Mouse (Mus musculus): ENCODE data around the gene Pacsin3. TPM values are rescaled to one million over a fixed set of nuclear protein-coding genes. Genes with fewer than 3 reads are reported as not detected.

Pacsin3 gene
- polyA plus RNA-seq, 1 experiment from 2014 or later = 34.6 TPM

DNA sequence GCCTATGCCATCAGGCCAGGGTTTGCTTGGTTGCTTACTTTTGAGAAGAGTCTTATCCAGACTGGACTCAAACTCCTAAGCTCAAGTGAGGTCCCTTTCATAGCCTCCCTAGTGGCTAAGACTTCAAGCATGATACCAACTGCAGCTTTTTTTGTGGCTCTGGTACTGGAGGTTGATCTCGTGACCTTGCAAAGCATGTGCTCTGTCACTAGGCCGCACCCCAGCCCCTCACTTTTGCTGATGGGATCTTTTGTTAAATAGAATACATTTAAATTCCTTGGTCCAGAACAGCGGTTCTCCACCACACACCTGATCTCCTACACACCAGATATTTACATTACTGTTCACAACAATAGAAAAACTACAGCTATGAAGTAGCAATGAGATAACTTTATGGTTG is 38.5 kb downstream of the Pacsin3 start:
- WGBS = 93% methylated on average over 3 of the region's 3 CpGs
- Histone ChIP-seq H3K4me3 (ENCODE audit: low read depth, low read length) (no peak overlapping the region), H3K9ac (replicated peaks; ENCODE audit: low read depth) (no peak overlapping the region), H3K4me2 (replicated peaks; ENCODE audit: low read depth, low read length) (no peak overlapping the region), H3K27ac (ENCODE audit: low read length) (no peak overlapping the region), H3K9me3 (ENCODE audit: low read length) (no peaks in the 10 kb centered on the region), H3K4me1 (ENCODE audit: insufficient read depth, low read depth, low read length) (no peaks in the 10 kb centered on the region), H3K27me3 (replicated peaks; ENCODE audit: insufficient read depth, low read length) (no peaks in the 10 kb centered on the region), H3K36me3 (ENCODE audit: insufficient read depth, low read length) (no peaks in the 10 kb centered on the region)
- ATAC-seq (no peak), DNase-seq (ENCODE audit: low spot score) (no peak)
- TF ChIP-seq CTCF (IDR thresholded peaks at IDR 0.05) (no peak), EP300 (IDR thresholded peaks at IDR 0.05) (no peak)

DNA sequence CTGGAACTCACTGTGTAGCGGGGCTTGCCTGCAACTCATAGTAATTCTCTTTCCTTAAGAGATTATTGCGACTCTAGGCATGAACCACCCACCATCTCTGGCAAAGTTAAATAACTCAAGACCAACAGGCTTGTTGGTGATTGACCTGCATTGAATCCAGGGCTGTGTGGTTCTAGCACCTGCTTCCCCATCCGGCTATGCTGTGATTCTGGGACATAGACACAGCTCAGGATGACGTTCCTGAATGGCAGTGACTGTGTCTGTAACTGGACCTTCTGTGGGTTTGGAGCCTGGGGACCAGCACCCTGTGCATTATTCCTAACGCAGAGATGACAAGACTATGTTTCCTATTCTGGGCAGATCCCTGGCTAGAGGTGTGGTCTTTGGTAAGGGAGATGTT is 40.1 kb downstream of the Pacsin3 start:
- Histone ChIP-seq H3K4me3 (ENCODE audit: low read depth, low read length) (no peak overlapping the region), H3K27me3 (replicated peaks; ENCODE audit: insufficient read depth, low read length) (no peaks in the 10 kb centered on the region), H3K9ac (replicated peaks; ENCODE audit: low read depth) (no peak overlapping the region), H3K27ac (ENCODE audit: low read length) (no peak overlapping the region), H3K4me1 (ENCODE audit: insufficient read depth, low read depth, low read length) (no peaks in the 10 kb centered on the region), H3K4me2 (replicated peaks; ENCODE audit: low read depth, low read length) (no peak overlapping the region), H3K9me3 (ENCODE audit: low read length) (no peaks in the 10 kb centered on the region), H3K36me3 (ENCODE audit: insufficient read depth, low read length) (no peaks in the 10 kb centered on the region)
- WGBS = 90% methylated on average over 5 of the region's 5 CpGs
- TF ChIP-seq CTCF (IDR thresholded peaks at IDR 0.05) = no peak
- no peak for TF ChIP-seq EP300 (IDR thresholded peaks at IDR 0.05)
- ATAC-seq = no peak
- DNase-seq (ENCODE audit: low spot score) = no peak

- no peak overlapping the region for H3K4me2 ChIP-seq (replicated peaks; ENCODE audit: low read depth, low read length)
- H3K9me3 ChIP-seq (ENCODE audit: low read length) = no peaks in the 10 kb centered on the region
- H3K27me3 ChIP-seq (replicated peaks; ENCODE audit: insufficient read depth, low read length) = no peaks in the 10 kb centered on the region
- H3K4me3 ChIP-seq (ENCODE audit: low read depth, low read length) = no peak overlapping the region
- H3K27ac ChIP-seq (ENCODE audit: low read length) = peak overlapping the region; percentile 59
- TF ChIP-seq CTCF (IDR thresholded peaks at IDR 0.05) = no peak
- TF ChIP-seq EP300 (IDR thresholded peaks at IDR 0.05) = no peak
- peak; percentile 97 for ATAC-seq
- no peaks in the 10 kb centered on the region for H3K36me3 ChIP-seq (ENCODE audit: insufficient read depth, low read length)
- peak; percentile 80 for DNase-seq (ENCODE audit: low spot score)
- H3K4me1 ChIP-seq (ENCODE audit: insufficient read depth, low read depth, low read length) = no peaks in the 10 kb centered on the region
- H3K9ac ChIP-seq (replicated peaks; ENCODE audit: low read depth) = no peak overlapping the region
- 43% methylated on average over 3 of the region's 3 CpGs for WGBS
Observed at GRCm38 (mm10) chr2:91299156-91299555, 43.4 kb downstream of the Pacsin3 start.

GRCm38 (mm10) chr2:91300784-91301183 is 45.0 kb downstream of the Pacsin3 start:
- DNase-seq (ENCODE audit: low spot score) (no peak), ATAC-seq (no peak)
- H3K4me3 ChIP-seq (ENCODE audit: low read depth, low read length) = no peak overlapping the region
- no peaks in the 10 kb centered on the region for H3K36me3 ChIP-seq (ENCODE audit: insufficient read depth, low read length)
- H3K4me1 ChIP-seq (ENCODE audit: insufficient read depth, low read depth, low read length) = no peaks in the 10 kb centered on the region
- TF ChIP-seq EP300 (IDR thresholded peaks at IDR 0.05) = no peak
- peak; percentile 56 for TF ChIP-seq CTCF (IDR thresholded peaks at IDR 0.05)
- H3K9ac ChIP-seq (replicated peaks; ENCODE audit: low read depth) = no peak overlapping the region
- H3K9me3 ChIP-seq (ENCODE audit: low read length) = no peaks in the 10 kb centered on the region
- WGBS = 91% methylated on average over 2 of the region's 2 CpGs
- H3K27me3 ChIP-seq (replicated peaks; ENCODE audit: insufficient read depth, low read length) = no peaks in the 10 kb centered on the region
- no peak overlapping the region for H3K27ac ChIP-seq (ENCODE audit: low read length)
- no peak overlapping the region for H3K4me2 ChIP-seq (replicated peaks; ENCODE audit: low read depth, low read length)

DNA sequence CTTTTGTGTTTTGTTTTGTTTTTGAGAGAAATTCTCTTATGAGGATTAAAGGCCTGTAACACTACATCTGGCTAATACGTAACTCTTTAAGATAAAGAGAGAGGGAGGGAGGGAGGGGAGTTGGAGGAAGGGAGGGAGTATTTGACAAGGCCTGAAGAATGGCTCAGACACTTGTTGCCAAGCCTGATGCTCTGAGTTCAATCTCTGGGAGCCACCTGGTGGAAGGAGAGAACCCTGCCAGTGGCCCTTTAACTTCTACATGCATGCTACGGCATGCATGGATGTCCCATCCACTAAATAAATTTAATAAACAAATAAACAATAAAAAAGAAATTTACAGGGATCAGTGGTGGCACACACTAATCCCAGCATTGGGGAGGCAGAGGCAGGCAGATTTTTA is 46.1 kb downstream of the Pacsin3 start:
- Histone ChIP-seq H3K9ac (replicated peaks; ENCODE audit: low read depth) (no peak overlapping the region), H3K4me3 (ENCODE audit: low read depth, low read length) (no peak overlapping the region), H3K9me3 (ENCODE audit: low read length) (no peaks in the 10 kb centered on the region), H3K4me2 (replicated peaks; ENCODE audit: low read depth, low read length) (no peak overlapping the region), H3K27ac (ENCODE audit: low read length) (peak overlapping the region; percentile 47; the same call in 1 of the 2 replicates), H3K27me3 (replicated peaks; ENCODE audit: insufficient read depth, low read length) (no peaks in the 10 kb centered on the region), H3K4me1 (ENCODE audit: insufficient read depth, low read depth, low read length) (no peaks in the 10 kb centered on the region), H3K36me3 (ENCODE audit: insufficient read depth, low read length) (no peaks in the 10 kb centered on the region)
- 65% methylated on average over 2 of the region's 2 CpGs for WGBS
- ATAC-seq (no peak), DNase-seq (ENCODE audit: low spot score) (no peak)
- no peak for TF ChIP-seq EP300 (IDR thresholded peaks at IDR 0.05)
- TF ChIP-seq CTCF (IDR thresholded peaks at IDR 0.05) = peak; percentile 22

DNA sequence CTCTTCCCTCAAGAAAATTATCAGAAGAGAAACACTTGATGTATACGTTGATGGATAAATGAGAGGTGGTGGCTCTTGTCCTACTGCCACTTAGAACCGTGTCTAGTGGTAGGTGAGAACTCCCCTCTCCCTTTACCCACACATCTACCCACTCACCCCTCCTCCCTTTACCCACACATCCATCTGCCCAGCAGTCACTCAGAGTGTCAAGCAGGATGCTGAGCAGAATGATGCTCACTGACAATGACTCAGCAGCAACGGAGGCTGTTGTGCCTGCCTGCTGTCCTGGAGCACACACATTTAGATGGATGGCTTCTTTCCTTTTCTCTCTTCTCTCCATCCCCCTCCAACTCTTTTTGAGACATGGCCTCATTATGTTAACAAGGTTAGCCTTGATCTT is 47.1 kb downstream of the Pacsin3 start:
- no peak for DNase-seq (ENCODE audit: low spot score)
- H3K9ac ChIP-seq (replicated peaks; ENCODE audit: low read depth) = no peak overlapping the region
- H3K9me3 ChIP-seq (ENCODE audit: low read length) = no peaks in the 10 kb centered on the region
- no peak for ATAC-seq
- no peaks in the 10 kb centered on the region for H3K27me3 ChIP-seq (replicated peaks; ENCODE audit: insufficient read depth, low read length)
- WGBS = 46% methylated on average over 3 of the region's 3 CpGs
- no peaks in the 10 kb centered on the region for H3K4me1 ChIP-seq (ENCODE audit: insufficient read depth, low read depth, low read length)
- no peaks in the 10 kb centered on the region for H3K36me3 ChIP-seq (ENCODE audit: insufficient read depth, low read length)
- H3K4me3 ChIP-seq (ENCODE audit: low read depth, low read length) = no peak overlapping the region
- H3K27ac ChIP-seq (ENCODE audit: low read length) = 0 out of 2 replicates have a peak overlapping the region, but pooled peaks have one; percentile 26
- TF ChIP-seq CTCF (IDR thresholded peaks at IDR 0.05) (no peak), EP300 (IDR thresholded peaks at IDR 0.05) (no peak)
- no peak overlapping the region for H3K4me2 ChIP-seq (replicated peaks; ENCODE audit: low read depth, low read length)

- DNase-seq (ENCODE audit: low spot score) (no peak), ATAC-seq (no peak)
Observed at GRCm38 (mm10) chr2:91305926-91306325, 50.2 kb downstream of the Pacsin3 start.

More at GRCm38 (mm10) chr2:91305926-91306325, 50.2 kb downstream of the Pacsin3 start:
- no peak overlapping the region for H3K27ac ChIP-seq (ENCODE audit: low read length)
- no peak overlapping the region for H3K4me3 ChIP-seq (ENCODE audit: low read depth, low read length)
- H3K4me2 ChIP-seq (replicated peaks; ENCODE audit: low read depth, low read length) = no peak overlapping the region
- H3K9ac ChIP-seq (replicated peaks; ENCODE audit: low read depth) = no peak overlapping the region
- H3K9me3 ChIP-seq (ENCODE audit: low read length) = no peaks in the 10 kb centered on the region
- H3K27me3 ChIP-seq (replicated peaks; ENCODE audit: insufficient read depth, low read length) = no peaks in the 10 kb centered on the region
- no peaks in the 10 kb centered on the region for H3K4me1 ChIP-seq (ENCODE audit: insufficient read depth, low read depth, low read length)
- TF ChIP-seq CTCF (IDR thresholded peaks at IDR 0.05) = no peak
- no peak for TF ChIP-seq EP300 (IDR thresholded peaks at IDR 0.05)
- H3K36me3 ChIP-seq (ENCODE audit: insufficient read depth, low read length) = no peaks in the 10 kb centered on the region
- 94% methylated on average over 9 of the region's 9 CpGs for WGBS

All from lung, postnatal 0 days (tissue).